Mouse (Mus musculus) gastrocnemius, postnatal 4 days (tissue): Measurements from ENCODE around the gene Map1lc3b. TPM values are rescaled to one million over a fixed set of nuclear protein-coding genes. Genes with fewer than 3 reads are reported as not detected.

Source experiments
- DNase-seq, 2 experiments: peaks; one replicate each; pipeline ENCODE4 v3.0.0; 2021 to 2022; ENCODE audit warnings: low spot score in 2 of 2, mixed read lengths in 2 of 2
- long read RNA-seq, 2 experiments: library from polyadenylated mRNA; stranded (forward); transcript quantifications; one replicate each; pipeline ENCODE4 v2.0.0; 2021
- total RNA-seq, 2 experiments: library from RNA; stranded (reverse); gene quantifications; 2 replicates each; pipeline ENCODE4 v1.2.3; 2021

Gene Map1lc3b
- total RNA-seq, result 100 to 1,000 TPM; 104 to 105 TPM
- long read RNA-seq, experiment 1, transcript Map1lc3b-201 (4 exons, 2,532 nt), result major isoform, 290 of 303 reads
- long read RNA-seq, experiment 1, partial matches to known transcripts, result 7 of 303 reads
- long read RNA-seq, experiment 1, other reads (novel, unspliced or antisense), result 0 of 303 reads
- long read RNA-seq, experiment 2, full-length matches to known transcripts, result 298 of 304 reads
- long read RNA-seq, experiment 2, partial matches to known transcripts, result 5 of 304 reads
- long read RNA-seq, experiment 2, other reads (novel, unspliced or antisense), result 1 of 304 reads

DNA sequence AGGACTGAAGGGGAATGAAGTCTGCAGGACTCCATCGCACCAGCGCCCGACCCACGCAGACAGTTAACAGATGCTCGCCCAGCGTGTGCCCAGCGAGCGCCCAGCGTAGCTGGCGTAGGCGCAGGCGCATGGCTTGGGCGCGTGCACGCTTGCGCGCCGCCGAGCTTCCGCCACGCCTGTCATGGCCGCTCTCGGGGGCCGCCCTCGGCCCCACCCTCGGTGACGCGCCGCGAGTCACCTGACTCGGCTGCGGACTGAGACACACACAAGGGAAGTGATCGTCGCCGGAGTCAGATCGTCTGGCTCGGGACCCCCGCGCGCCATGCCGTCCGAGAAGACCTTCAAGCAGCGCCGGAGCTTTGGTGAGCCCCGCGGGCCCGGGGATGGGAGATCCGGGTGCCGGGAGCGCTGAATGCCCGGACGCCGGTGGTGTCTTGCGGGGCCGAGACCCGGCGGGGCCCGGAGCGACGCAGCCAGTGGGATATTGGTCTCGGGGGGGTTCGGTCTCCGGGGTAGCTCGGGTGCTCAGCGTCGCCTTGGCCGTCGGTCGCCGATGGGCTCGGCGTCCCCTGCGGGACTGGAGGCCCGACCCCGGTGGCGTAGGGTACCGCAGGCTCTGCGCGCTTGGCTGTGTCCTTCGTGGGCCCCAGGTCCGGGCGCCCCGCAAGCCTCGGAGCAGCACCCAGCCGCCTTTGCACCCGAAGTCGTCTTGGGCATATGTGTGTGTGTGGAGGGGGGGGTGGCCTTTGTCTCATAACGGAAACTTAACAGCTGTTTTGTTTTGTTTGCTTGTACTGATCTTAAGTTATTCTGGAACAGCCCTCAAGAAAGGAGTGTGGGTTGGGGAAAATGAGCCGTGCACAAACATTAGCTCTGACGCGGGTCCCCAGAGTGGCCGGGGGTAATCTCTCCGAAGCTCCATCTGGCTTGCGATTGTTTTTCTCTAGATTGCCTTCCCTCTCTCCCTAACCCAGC is at the start of gene Map1lc3b:
Gene Map1lc3b, plus strand, starts transcription at position 159 of the 975 bp plus-strand sequence.
- DNase-seq, result peak; percentile 94 to 96

DNA sequence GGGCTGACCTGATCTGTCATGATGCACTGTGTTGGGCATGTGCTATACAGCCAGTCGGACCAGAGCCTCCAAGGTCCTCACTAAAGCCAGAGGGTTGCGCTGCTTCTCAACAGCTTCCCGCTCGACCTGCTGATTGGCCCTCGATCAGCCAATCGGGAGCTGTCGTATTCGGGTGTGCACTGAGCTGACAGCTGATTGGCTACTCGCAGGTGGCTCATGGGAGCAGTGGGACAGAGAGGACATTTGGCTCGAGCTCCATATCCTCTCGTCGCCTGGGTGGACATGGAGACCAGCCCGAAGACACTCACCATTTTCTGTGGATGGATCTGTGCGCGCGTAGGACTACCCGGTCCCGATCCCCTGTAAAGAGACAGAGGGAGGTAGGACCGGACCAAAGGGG is 48.3 kb upstream of the Map1lc3b start:
- DNase-seq, result no peak

DNA sequence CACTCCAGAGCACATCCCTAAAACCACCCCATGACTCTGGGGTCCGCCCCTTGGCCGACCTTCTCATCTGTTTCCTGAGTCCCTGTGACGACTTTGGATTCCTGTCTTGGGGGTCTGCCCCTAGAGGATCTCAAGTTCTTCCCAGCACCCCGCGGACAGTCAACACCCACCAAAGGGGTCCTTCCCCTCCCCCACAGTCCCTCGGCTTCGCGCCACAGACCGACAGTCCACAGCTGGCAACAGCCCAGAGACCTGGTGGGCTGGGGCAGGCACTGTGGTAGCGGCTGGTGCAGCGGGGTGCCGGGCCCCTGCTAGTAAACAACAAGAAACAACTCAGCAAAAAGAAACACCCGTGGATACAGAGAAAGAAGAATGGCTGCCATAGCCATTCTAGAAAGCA is 47.3 kb upstream of the Map1lc3b start:
- no peak for DNase-seq

DNA sequence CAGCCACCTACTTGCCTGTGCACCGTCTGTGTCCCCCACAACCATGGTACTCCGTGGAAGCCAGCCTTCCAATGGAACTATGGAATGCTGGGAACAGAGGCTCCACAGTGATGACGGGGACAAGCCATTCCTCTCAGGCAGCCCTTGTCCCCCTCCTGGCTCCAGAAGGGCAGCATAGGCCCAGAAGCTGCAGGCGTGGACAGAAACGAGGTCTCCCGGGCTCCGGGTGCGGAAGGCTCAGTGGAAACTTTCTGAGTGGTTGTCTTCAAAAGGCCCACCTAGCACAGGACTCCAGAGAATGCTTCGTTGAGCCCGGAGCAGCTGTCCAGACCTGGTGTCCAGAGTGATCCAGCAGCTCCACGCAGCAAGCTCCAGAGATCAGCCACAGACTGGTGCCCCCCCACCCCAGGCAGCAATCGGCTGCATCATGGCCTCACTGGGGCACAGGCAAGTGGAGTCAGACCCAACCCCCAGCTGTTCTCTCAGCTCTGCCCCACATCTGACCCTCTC is 45.8 kb upstream of the Map1lc3b start, which contains the start of gene 1700018B08Rik:
Gene 1700018B08Rik, minus strand, starts transcription at position 45 of the 510 bp plus-strand sequence.
- DNase-seq, result no peak

DNA sequence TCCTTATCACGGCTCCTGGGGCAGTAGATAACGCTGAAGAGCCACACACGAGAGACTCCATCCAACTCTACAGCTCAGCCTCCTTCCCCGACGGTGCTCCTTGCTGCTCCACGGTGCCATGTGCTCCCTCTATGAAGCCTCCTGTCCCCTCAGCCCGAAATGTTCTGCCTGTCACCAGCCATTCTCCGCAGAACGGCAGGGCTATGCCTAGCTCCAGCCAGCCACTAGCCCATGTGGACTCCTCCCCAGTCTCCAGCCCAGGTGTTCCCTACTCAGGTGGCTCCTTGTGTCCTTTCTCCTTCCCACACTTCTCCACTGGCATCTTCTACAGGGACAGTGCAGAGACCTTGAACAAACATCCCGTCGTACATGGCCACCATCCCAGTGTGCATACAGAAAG is 45.2 kb upstream of the Map1lc3b start:
- DNase-seq, result no peak

DNA sequence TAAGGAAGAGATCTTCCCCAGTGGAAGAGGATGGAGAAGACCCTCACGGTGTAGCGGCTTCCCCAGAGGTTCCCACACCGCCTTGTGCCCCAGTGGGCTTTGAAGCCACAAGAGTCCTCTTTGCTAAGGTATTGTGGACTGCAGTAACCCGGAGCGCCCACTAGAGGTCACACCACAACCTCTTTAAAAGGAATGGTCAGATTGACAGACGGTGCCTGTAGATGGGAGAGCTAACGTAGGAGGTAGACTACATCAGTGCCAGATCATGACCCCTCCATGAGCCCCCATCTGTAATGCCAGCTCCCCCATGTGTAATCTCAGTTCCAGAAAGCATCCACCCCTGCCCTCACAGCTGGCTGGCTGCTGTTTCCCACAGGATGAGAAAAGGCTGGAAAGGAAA is 43.0 kb upstream of the Map1lc3b start:
- peak; percentile 56 to 61 for DNase-seq

DNA sequence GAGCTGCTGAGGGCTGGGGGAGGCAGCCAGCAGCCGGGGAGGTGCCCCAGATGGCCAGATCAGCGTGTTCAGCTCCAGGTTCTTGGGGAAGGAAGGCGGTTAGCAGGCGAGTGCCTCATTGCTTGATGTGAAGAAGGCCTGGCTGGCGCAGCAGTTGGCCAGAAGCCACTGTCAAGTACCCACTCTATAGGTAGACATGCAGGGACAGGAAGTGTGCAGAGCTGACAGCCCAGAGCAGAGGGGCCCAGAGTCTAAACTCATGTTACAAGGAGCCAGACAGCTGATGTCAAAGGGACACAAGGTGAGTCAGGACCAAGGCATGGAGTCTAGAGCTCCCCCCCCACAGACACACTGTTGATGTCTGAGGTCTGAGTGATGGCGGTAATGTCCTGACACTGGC is 40.1 kb upstream of the Map1lc3b start:
- DNase-seq, result no peak

DNA sequence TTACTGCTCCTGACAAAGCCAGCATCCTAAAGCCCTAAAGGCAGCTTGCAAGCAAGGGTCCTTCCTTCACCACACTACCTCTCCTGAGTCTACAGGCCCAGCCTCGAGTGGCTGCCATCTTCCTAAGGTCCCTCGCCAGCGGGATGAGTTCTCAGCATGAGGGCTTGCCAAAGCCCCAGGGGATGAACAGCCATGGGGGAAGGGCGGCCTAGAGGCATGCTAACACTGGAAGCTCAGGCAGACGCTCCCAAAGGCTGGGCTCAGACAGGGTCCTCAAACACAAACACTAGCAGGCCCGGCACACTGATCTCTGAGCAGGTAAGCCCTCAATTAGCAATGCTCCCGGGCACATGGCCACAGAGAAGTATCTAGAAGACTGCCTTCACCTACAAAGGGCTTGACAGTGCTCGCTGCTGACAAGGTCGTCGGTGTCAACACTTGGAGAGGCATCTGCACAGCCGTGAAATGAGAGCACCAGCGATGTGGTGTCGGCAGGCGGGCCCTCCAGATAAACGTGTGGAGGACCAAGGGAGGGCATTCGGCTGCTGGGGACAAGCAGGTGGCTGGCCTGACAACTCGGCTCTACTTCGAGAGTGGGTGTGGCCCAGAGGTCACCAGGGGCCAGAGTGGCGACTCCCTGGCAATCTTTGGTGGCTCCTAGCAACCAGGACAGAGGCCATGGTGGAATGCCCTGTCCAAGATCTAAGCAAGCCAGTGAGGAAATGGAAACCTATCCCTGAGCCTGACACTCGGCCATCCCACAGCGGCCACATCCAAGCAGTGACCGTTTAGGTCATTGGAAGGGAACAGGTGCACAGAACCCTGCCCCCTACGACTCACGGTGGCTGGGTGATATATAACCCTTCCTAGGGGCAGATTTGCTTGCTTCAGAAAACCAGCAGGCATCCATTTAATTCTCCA is 38.8 kb upstream of the Map1lc3b start:
- DNase-seq, result no peak

DNA sequence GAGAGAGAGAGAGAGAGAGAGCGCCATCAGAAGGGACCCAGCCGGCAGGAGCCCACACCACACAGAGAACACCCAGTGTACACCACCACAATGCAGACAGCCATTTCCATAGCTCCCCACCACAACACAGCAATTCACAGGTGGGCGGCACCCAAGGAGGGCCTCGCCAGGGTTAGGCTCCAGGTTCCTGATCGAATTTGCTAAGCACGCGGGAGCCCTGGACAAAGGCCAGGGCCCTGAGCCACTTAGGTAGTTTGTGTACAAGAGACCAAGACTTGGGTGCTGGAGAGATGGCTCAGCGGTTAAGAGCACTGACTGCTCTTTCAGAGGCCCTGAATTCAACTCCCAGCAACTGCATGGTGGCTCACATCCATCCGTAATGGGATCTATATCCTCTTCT is 37.7 kb upstream of the Map1lc3b start:
- DNase-seq, result no peak

DNA sequence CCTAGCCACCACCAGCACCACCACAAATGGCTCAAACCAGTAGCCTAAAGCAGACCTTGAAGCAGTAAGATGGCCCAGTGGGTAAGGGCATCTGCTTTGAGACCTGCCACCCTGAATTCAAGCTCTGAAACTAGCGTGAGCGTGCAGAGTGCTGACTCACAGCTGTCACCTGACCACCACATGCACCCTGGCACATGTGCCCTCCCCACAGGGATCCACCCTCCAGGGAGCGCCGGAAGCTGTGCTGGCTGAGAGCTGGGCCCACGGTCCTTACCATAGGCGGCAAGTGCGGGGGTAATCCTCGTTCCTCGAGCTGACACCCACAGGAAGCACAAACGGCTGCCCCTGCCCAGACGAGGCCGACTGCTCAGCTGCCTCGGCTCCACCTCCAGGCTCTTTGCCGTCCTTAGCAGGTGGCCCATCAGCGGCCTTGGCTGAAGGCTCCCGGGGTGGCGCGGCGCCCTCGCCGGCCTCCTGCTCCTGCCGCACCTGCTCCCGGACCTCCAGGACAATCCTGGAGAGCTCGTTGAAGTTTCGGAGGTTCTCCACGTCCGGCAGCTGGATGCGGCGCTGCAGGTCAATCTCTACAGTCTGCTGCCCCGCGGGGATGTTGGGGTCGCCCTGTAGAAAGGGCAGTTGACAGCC is 36.2 kb upstream of the Map1lc3b start:
- DNase-seq, result no peak

DNA sequence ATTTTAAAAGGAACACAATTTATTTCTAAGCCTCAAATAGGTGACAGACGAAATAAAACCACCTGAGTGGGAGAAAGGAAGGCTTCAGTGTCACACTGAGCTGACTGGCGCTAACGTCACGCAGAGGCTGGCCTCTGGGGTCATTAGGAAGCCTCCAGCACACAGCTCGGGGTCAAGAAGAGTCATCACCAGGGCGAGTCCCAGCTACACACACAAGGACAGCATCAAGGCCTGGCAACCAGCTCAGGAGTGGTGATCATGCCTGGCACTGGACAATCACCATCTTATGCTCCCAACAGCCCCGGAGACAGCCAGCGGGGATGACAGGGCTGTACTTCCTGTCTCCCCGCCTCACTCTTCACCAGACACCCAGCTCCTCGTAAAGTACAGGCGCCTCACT is 32.4 kb upstream of the Map1lc3b start:
- no peak for DNase-seq

DNA sequence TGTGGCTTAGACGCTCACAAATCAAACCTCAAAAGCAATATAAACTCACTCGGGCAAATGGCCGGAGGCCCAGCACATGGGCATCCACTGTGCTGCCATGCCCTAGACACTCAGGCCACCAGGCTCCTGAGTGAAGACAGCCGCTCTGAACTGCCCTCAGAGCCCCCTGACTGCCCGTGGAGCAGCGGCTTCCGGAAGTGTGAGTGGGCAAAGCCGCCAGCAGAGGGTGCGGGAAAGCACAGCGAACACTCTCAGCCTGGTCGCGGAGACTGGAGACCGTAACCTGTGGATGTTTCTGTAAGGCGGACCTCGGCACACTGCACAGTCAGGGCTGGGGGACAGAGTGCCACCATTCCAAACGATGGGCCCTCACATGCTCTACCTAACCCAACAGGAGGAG is 31.6 kb upstream of the Map1lc3b start:
- no peak for DNase-seq

DNA sequence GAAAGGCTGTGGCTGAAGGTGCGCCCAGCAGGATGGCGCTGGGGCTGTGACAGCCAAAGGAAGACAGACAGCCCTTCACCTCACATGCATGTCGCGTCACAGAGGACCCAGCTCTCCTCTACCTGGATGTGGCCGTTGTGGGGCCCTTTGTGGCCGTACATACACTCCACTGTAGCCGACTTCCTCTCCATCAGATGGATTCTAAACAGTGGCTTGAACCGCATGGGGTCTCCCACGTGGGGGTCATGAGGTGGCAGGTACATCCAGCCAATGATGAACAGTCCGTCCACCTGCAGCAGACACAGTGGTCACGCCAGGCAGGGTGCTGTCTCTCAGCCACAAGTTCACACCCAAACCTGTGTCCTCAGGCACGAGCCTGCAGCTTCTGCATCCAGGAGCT is 30.4 kb upstream of the Map1lc3b start:
- DNase-seq, result no peak

DNA sequence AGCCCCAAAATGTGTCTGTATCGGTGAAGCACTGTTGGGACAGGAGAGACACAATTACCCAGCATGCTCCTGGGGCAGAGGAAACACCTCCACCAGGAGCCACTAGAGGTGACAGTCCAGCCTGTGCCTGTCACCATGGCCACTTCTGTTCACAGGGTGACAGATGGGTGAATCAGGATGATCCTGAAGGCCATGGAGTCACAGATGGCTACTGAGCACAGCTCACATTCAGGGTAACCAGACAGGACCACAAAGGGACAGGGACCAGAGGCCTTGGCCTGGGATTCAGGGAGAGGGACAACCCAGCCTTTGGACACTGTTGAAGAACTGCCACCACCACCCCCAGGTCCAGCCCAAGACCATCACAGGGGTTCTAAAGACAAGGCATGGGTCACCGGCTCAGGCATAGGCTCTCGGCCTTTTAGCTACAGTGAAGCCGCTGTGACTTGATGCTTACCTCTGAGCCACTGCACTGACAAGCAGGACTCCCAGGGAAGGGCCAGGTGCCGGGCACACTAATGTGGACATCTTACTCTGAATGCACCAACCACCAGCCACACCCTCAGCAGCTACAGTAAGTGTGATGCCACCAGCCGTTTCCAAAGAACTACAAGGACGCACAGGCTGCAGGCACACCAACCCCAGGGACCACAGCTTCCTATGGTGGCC is 29.6 kb upstream of the Map1lc3b start:
- no peak for DNase-seq

DNA sequence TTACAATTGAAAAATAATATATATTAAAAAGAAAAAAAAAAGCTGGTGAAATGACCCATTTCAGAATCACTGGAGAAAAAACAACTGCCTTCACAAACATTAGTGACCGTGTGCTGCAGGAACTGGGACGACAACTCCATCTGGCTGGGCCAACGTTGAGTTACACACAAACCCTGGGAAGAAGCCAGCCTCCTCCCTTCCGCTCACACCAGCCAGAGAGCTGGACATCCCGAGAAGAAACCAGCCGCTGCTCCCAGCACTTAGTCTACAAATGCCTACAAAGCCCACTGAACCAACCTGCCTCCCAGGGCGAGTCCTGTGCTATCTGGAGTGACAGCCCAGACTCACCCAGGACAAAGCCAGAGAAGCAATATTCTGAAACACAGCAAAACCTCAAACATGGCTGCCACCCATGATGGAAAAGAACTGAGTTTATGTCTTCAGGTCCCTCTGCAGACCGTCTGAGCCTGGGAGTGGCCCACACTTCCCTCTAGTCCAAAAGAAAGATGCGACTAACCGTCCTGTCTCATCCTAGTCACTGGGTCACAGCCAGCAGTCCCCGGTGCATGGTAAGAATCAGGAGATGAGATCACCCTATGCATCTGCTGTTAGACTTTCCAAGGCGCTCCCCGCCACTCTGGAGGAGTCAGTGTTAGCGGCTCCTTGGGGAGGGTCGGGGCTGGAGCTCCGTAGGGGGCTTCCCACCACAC is 28.4 kb upstream of the Map1lc3b start:
- DNase-seq, result peak in 1 of 2 experiments; percentile 69

DNA sequence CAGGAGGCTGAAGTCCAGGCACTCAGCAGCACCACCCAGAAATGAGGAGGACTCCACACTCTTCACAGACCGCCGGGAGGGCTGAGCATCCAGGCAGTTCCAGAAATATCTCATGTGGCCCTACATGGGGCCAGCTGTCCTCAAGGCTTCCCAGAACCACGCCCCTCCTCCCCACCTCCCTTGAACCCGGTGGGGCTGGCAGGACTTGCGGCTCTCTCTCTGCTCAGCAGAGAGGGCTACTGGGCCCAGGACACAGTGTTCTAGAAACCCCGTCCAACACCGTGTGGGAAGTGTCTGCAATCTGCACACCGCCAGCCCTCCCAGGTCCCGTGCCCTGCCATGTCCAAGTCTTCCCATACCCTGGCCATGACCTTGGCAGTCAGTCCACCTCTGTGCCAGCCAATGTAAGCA is 27.2 kb upstream of the Map1lc3b start:
- DNase-seq, result peak in 1 of 2 experiments; percentile 44

DNA sequence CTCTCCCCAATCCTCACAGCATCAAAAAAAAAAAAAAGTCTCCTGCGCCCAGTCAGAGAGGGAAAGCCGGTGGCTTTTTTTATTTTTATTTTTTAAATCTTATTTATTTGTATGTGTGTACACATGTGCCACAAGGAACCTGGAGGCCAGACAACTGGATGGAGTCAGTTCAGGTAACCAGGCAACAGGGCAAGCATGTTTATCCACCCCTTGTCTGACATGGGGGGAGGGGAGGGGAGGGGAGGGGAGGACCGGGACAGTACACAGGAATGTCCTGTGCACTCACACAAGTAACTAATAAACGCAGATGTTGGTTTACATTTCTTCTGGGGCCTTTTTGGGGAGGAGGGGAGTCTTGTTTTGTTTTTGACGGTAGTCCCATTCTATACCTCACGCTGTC is 26.5 kb upstream of the Map1lc3b start:
- no peak for DNase-seq

DNA sequence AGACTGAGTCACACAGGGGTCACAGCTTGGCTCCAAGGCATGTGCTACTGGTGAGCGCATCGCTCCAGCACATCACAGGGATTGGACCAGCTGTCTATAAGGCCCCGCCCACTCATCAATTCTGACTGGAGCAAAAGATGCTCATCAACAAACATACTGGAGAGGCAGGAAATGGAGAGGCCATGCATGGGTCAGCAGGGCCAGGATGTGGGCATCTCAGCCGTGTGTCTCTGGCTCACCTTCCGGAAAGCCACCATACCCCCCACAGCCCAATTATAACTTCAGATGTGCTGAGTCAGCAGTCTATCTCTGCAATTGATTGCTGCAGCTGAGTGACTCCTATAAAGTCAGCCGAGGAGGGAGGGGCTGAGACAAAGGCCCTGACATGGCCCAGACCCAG is 21.8 kb upstream of the Map1lc3b start:
- no peak for DNase-seq

DNA sequence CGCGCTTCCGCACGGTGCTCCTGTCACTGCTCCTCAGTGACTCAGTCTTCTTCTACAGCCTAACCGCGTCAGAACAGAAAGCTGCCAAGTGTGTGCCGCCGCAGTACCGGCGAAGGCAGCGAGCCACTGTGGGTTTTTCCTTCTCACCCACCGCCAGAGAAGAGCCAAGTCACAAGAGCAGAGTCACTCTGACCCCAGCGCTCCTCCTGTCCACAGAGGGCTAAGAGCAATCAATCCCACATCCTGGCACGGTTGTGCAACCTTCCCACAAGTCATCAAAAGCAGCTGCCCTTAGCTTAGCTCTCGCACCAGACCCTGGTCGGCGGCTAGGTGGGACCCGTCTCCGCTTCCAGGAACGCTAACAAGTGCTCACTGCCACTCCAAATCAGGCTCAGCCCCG is 19.8 kb upstream of the Map1lc3b start:
- no peak for DNase-seq
